Mouse (Mus musculus): ENCODE results near the gene Gcnt1.
A peak's percentile ranks its signal among the peaks of the same experiment; 100 is the strongest.

Gcnt1 gene

GRCm38 (mm10) chr19:17372701-17373100 lies at the start of gene Gcnt1:
Gene Gcnt1, minus strand, starts transcription at chr19:17372844.
- no peak for DNase-seq (ENCODE audit: low read depth)

- DNase-seq (ENCODE audit: low read depth): no peak
Observed at GRCm38 (mm10) chr19:17417855-17418254, 45.2 kb upstream of the Gcnt1 start.

GRCm38 (mm10) chr19:17412915-17413459 lies 40.3 kb upstream of the Gcnt1 start:
- no peak for DNase-seq (ENCODE audit: low read depth)

- DNase-seq (ENCODE audit: low read depth): no peak
Observed at GRCm38 (mm10) chr19:17410465-17411065, 37.9 kb upstream of the Gcnt1 start.

GRCm38 (mm10) chr19:17409351-17409750 lies 36.7 kb upstream of the Gcnt1 start:
- DNase-seq (ENCODE audit: low read depth): no peak

GRCm38 (mm10) chr19:17408591-17408990 lies 35.9 kb upstream of the Gcnt1 start:
- DNase-seq (ENCODE audit: low read depth): no peak

GRCm38 (mm10) chr19:17406823-17407222 lies 34.2 kb upstream of the Gcnt1 start:
- DNase-seq (ENCODE audit: low read depth): no peak

- DNase-seq (ENCODE audit: low read depth): no peak
Observed at GRCm38 (mm10) chr19:17403175-17403574, 30.5 kb upstream of the Gcnt1 start.

- no peak for DNase-seq (ENCODE audit: low read depth)
Observed at GRCm38 (mm10) chr19:17400571-17400970, 27.9 kb upstream of the Gcnt1 start.

GRCm38 (mm10) chr19:17399965-17400364 lies 27.3 kb upstream of the Gcnt1 start:
- DNase-seq (ENCODE audit: low read depth): no peak

- no peak for DNase-seq (ENCODE audit: low read depth)
Observed at GRCm38 (mm10) chr19:17397922-17398321, 25.3 kb upstream of the Gcnt1 start.

- DNase-seq (ENCODE audit: low read depth): no peak
Observed at GRCm38 (mm10) chr19:17396802-17397201, 24.2 kb upstream of the Gcnt1 start.

- peak; percentile 67 for DNase-seq (ENCODE audit: low read depth)
Observed at GRCm38 (mm10) chr19:17393841-17394591, 21.4 kb upstream of the Gcnt1 start, which contains the start of gene Rfk. Gene Rfk, plus strand, starts transcription at chr19:17394043.

GRCm38 (mm10) chr19:17392866-17393265 lies 20.2 kb upstream of the Gcnt1 start:
- no peak for DNase-seq (ENCODE audit: low read depth)

- DNase-seq (ENCODE audit: low read depth): no peak
Observed at GRCm38 (mm10) chr19:17388404-17388803, 15.8 kb upstream of the Gcnt1 start.

- no peak for DNase-seq (ENCODE audit: low read depth)
Observed at GRCm38 (mm10) chr19:17386424-17386823, 13.8 kb upstream of the Gcnt1 start.

GRCm38 (mm10) chr19:17385426-17385825 lies 12.8 kb upstream of the Gcnt1 start:
- no peak for DNase-seq (ENCODE audit: low read depth)

GRCm38 (mm10) chr19:17385022-17385421 lies 12.4 kb upstream of the Gcnt1 start:
- no peak for DNase-seq (ENCODE audit: low read depth)

GRCm38 (mm10) chr19:17382807-17383397 lies 10.3 kb upstream of the Gcnt1 start:
- DNase-seq (ENCODE audit: low read depth): no peak

- DNase-seq (ENCODE audit: low read depth): no peak
Observed at GRCm38 (mm10) chr19:17380549-17380948, 7.9 kb upstream of the Gcnt1 start.

- DNase-seq (ENCODE audit: low read depth): no peak
Observed at GRCm38 (mm10) chr19:17378845-17379244, 6.2 kb upstream of the Gcnt1 start.

- DNase-seq (ENCODE audit: low read depth): no peak
Observed at GRCm38 (mm10) chr19:17369581-17369980, 3.1 kb downstream of the Gcnt1 start.

GRCm38 (mm10) chr19:17368557-17368956 lies 4.1 kb downstream of the Gcnt1 start:
- no peak for DNase-seq (ENCODE audit: low read depth)

All from fibroblast of lung, adult 2 months (primary cell).